Mouse (Mus musculus) MEL (cell line): ENCODE data around the gene Stat5a. TPM values are rescaled to one million over a fixed set of nuclear protein-coding genes. Genes with fewer than 3 reads are reported as not detected.

Experiments used
- DNase-seq: peaks from one replicate; pipeline ENCODE4 v3.0.0; 2011; ENCODE audit warnings: low read depth, low spot score
- H3K27ac ChIP-seq: 2 replicates; pipeline ENCODE4 v1.5.1; 2012; ENCODE audit warnings: low read depth, mild to moderate bottlenecking, control low read depth, low read length, moderate library complexity; ENCODE audit not compliant: control insufficient read depth
- H3K27me3 ChIP-seq, 2 experiments: fragments of 150-350 bp in 1 of 2; sonication (generic) in 1 of 2; 2 replicates each; pipeline ENCODE4 v1.6.1; 2012; ENCODE audit warnings: low read length in 2 of 2, mild to moderate bottlenecking in 2 of 2, improper control_type of control experiment in 1 of 2, moderate library complexity in 1 of 2; ENCODE audit not compliant: insufficient read depth in 2 of 2, control insufficient read depth in 1 of 2
- H3K36me3 ChIP-seq, 2 experiments: 2 replicates each; pipeline ENCODE4 v1.6.1; 2012 to 2014; ENCODE audit warnings: low read length in 2 of 2, improper control_type of control experiment in 1 of 2, inconsistent platforms in 1 of 2, mild to moderate bottlenecking in 1 of 2; ENCODE audit not compliant: insufficient read depth in 2 of 2, control insufficient read depth in 1 of 2
- H3K4me1 ChIP-seq, 2 experiments: fragments of 150-350 bp in 1 of 2; sonication (generic) in 1 of 2; 2 replicates each; pipeline ENCODE4 v1.6.1; 2012; ENCODE audit warnings: low read length in 2 of 2, improper control_type of control experiment in 1 of 2, mild to moderate bottlenecking in 1 of 2; ENCODE audit not compliant: insufficient read depth in 2 of 2, control insufficient read depth in 1 of 2
- H3K4me3 ChIP-seq, 2 experiments: fragments of 150-350 bp in 1 of 2; sonication (generic) in 1 of 2; 2 replicates each; pipeline ENCODE4 v1.5.1; 2012; ENCODE audit warnings: low read depth in 2 of 2, low read length in 2 of 2, mild to moderate bottlenecking in 2 of 2, moderate library complexity in 2 of 2, control low read depth in 1 of 2, improper control_type of control experiment in 1 of 2; ENCODE audit not compliant: control insufficient read depth in 1 of 2, insufficient read depth in 1 of 2
- H3K79me2 ChIP-seq: 2 replicates; pipeline ENCODE4 v1.6.1; 2012; ENCODE audit warnings: mild to moderate bottlenecking, low read length, moderate library complexity; ENCODE audit not compliant: control insufficient read depth, poor library complexity, insufficient read depth
- H3K9ac ChIP-seq: 2 replicates; pipeline ENCODE4 v1.6.1; 2012; ENCODE audit warnings: low read depth, mild to moderate bottlenecking, control low read depth, low read length, moderate library complexity; ENCODE audit not compliant: control insufficient read depth, poor library complexity, severe bottlenecking
- H3K9me3 ChIP-seq: fragments of 150-350 bp; sonication (generic); replicated peaks from 2 replicates; pipeline ENCODE4 v1.6.1; 2012; ENCODE audit warnings: mild to moderate bottlenecking, low read length, improper control_type of control experiment, moderate library complexity; ENCODE audit not compliant: insufficient read depth
- BHLHE40 ChIP-seq: IDR thresholded peaks from 2 replicates; pipeline ENCODE4 v1.6.1; 2012; ENCODE audit warnings: low read depth, mild to moderate bottlenecking, inconsistent platforms, low read length, improper control_type of control experiment, borderline replicate concordance
- CHD1 ChIP-seq: IDR thresholded peaks from 2 replicates; pipeline ENCODE4 v1.6.1; 2012; ENCODE audit warnings: low read depth, mild to moderate bottlenecking, inconsistent platforms, low read length, improper control_type of control experiment
- CHD2 ChIP-seq: IDR thresholded peaks from 2 replicates; pipeline ENCODE4 v1.6.1; 2011; ENCODE audit warnings: low read length, improper control_type of control experiment
- E2F4 ChIP-seq: IDR thresholded peaks from 2 replicates; pipeline ENCODE4 v1.6.1; 2011; ENCODE audit warnings: low read depth, low read length, improper control_type of control experiment, borderline replicate concordance
- ELF1 ChIP-seq: IDR thresholded peaks from 2 replicates; pipeline ENCODE4 v1.6.1; 2014; ENCODE audit warnings: low read depth, mild to moderate bottlenecking, inconsistent platforms, low read length, improper control_type of control experiment, moderate library complexity
- EP300 ChIP-seq, 2 experiments: IDR thresholded peaks; 2 replicates each; pipeline ENCODE4 v1.6.1; 2011; ENCODE audit warnings: improper control_type of control experiment in 2 of 2, low read length in 2 of 2, low read depth in 1 of 2, mild to moderate bottlenecking in 1 of 2
- ETS1 ChIP-seq: IDR thresholded peaks from 2 replicates; pipeline ENCODE4 v1.6.1; 2012; ENCODE audit warnings: low read depth, mild to moderate bottlenecking, inconsistent platforms, low read length, improper control_type of control experiment, moderate library complexity
- GABPA ChIP-seq: IDR thresholded peaks from 2 replicates; pipeline ENCODE4 v1.6.1; 2012; ENCODE audit warnings: low read depth, mild to moderate bottlenecking, inconsistent platforms, low read length, improper control_type of control experiment, moderate library complexity
- GATA1 ChIP-seq: IDR thresholded peaks from 2 replicates; pipeline ENCODE4 v1.6.1; 2011; ENCODE audit warnings: low read depth, low read length, improper control_type of control experiment
- HCFC1 ChIP-seq: IDR thresholded peaks from 2 replicates; pipeline ENCODE4 v1.6.1; 2012; ENCODE audit warnings: low read depth, mild to moderate bottlenecking, inconsistent platforms, low read length, improper control_type of control experiment, moderate library complexity
- MAFK ChIP-seq: IDR thresholded peaks from 2 replicates; pipeline ENCODE4 v1.6.1; 2011; ENCODE audit warnings: low read depth, mild to moderate bottlenecking, low read length, improper control_type of control experiment, borderline replicate concordance
- MAX ChIP-seq: IDR thresholded peaks from 2 replicates; pipeline ENCODE4 v1.6.1; 2011; ENCODE audit warnings: low read length, improper control_type of control experiment
- MYB ChIP-seq: IDR thresholded peaks from 2 replicates; pipeline ENCODE4 v1.6.1; 2011; ENCODE audit warnings: mild to moderate bottlenecking, low read depth, low read length, improper control_type of control experiment
- MYC ChIP-seq: IDR thresholded peaks from 2 replicates; pipeline ENCODE4 v1.6.1; 2011; ENCODE audit warnings: low read depth, mild to moderate bottlenecking, low read length, improper control_type of control experiment, moderate library complexity
- NELFE ChIP-seq: IDR thresholded peaks from 2 replicates; pipeline ENCODE4 v1.6.1; 2011; ENCODE audit warnings: low read depth, low read length, improper control_type of control experiment
- NRF1 ChIP-seq: IDR thresholded peaks from 2 replicates; pipeline ENCODE4 v1.6.1; 2014; ENCODE audit warnings: low read depth, mild to moderate bottlenecking, inconsistent platforms, low read length, improper control_type of control experiment, moderate library complexity; ENCODE audit not compliant: poor library complexity, insufficient read depth, severe bottlenecking
- POLR2A ChIP-seq, 2 experiments: IDR thresholded peaks; 2 replicates each; pipeline ENCODE4 v1.6.1; 2011 to 2012; ENCODE audit warnings: low read length in 2 of 2, mild to moderate bottlenecking in 2 of 2, control low read depth in 1 of 2, improper control_type of control experiment in 1 of 2, low read depth in 1 of 2, moderate library complexity in 1 of 2; ENCODE audit not compliant: control insufficient read depth in 1 of 2, insufficient read depth in 1 of 2, poor library complexity in 1 of 2
- POLR2AphosphoS2 ChIP-seq: IDR thresholded peaks from 2 replicates; pipeline ENCODE4 v1.6.1; 2011; ENCODE audit warnings: low read length, improper control_type of control experiment
- RAD21 ChIP-seq: IDR thresholded peaks from 2 replicates; pipeline ENCODE4 v1.6.1; 2011; ENCODE audit warnings: mild to moderate bottlenecking, low read depth, low read length, improper control_type of control experiment
- RCOR1 ChIP-seq: IDR thresholded peaks from 2 replicates; pipeline ENCODE4 v1.6.1; 2012; ENCODE audit warnings: low read depth, mild to moderate bottlenecking, inconsistent platforms, low read length, improper control_type of control experiment
- SIN3A ChIP-seq: IDR thresholded peaks from 2 replicates; pipeline ENCODE4 v1.6.1; 2012; ENCODE audit warnings: low read length, improper control_type of control experiment, inconsistent platforms
- SMC3 ChIP-seq: IDR thresholded peaks from 2 replicates; pipeline ENCODE4 v1.6.1; 2011; ENCODE audit warnings: low read depth, low read length, improper control_type of control experiment
- TAL1 ChIP-seq: IDR thresholded peaks from 2 replicates; pipeline ENCODE4 v1.6.1; 2012; ENCODE audit warnings: mild to moderate bottlenecking, inconsistent platforms, low read length, moderate library complexity, mixed read lengths
- TBP ChIP-seq: IDR thresholded peaks from 2 replicates; pipeline ENCODE4 v1.8.0; 2011; ENCODE audit warnings: low read depth, low read length, improper control_type of control experiment
- UBTF ChIP-seq: IDR thresholded peaks from 2 replicates; pipeline ENCODE4 v1.6.1; 2012; ENCODE audit warnings: low read depth, mild to moderate bottlenecking, inconsistent platforms, low read length, improper control_type of control experiment, moderate library complexity, borderline replicate concordance; ENCODE audit not compliant: insufficient read depth
- USF1 ChIP-seq: IDR thresholded peaks from 2 replicates; pipeline ENCODE4 v1.6.1; 2014; ENCODE audit warnings: low read depth, mild to moderate bottlenecking, inconsistent platforms, low read length, improper control_type of control experiment, moderate library complexity
- ZKSCAN1 ChIP-seq: IDR thresholded peaks from 2 replicates; pipeline ENCODE4 v1.6.1; 2012; ENCODE audit warnings: low read depth, mild to moderate bottlenecking, inconsistent platforms, low read length, improper control_type of control experiment, moderate library complexity
- ZMIZ1 ChIP-seq: IDR thresholded peaks from 2 replicates; pipeline ENCODE4 v1.6.1; 2012; ENCODE audit warnings: low read depth, mild to moderate bottlenecking, inconsistent platforms, low read length, improper control_type of control experiment, moderate library complexity
- ZNF384 ChIP-seq: IDR thresholded peaks from 2 replicates; pipeline ENCODE4 v1.6.1; 2012; ENCODE audit warnings: low read depth, mild to moderate bottlenecking, inconsistent platforms, low read length, improper control_type of control experiment
- polyA plus RNA-seq, 2 experiments: library from polyadenylated mRNA; stranded (reverse) in 1 of 2; unstranded in 1 of 2; fragments of >175 nt in 1 of 2; fragments of >200 nt in 1 of 2; gene quantifications; 2 replicates each; pipeline versions ENCODE4 v1.2.1 to v1.2.4; 2012; ENCODE audit warnings: low replicate concordance in 2 of 2, low read depth in 1 of 2; ENCODE audit not compliant: insufficient read length in 2 of 2, insufficient read depth in 1 of 2, missing spikeins in 1 of 2
- total RNA-seq: library from RNA; depleted of rRNA; stranded (reverse); fragments of 300-350 nt; gene quantifications from 2 replicates; pipeline ENCODE4 v1.2.3, GENCODE M21; 2012

Stat5a gene
- total and polyA plus RNA-seq, 3 experiments = 54.2 to 86.8 TPM; not detected in 1

GRCm38 (mm10) chr11:100930611-100931010 is 71.5 kb downstream of the Stat5a start:
- Histone ChIP-seq H3K27ac (0 out of 2 replicates have a peak overlapping the region, but pooled peaks have one; percentile 16), H3K79me2 (peaks cover 11% of the 10 kb centered on the region), H3K4me1 (peaks cover 17 to 36% of the 10 kb centered on the region in 2 experiments), H3K9me3 (no peaks in the 10 kb centered on the region), H3K9ac (peak overlapping the region; percentile 17; the same call in 1 of the 2 replicates), H3K27me3 (no peaks in the 10 kb centered on the region), H3K36me3 (peaks cover 0 to 51% of the 10 kb centered on the region in 2 experiments; a peak in 2 of 4 replicates), H3K4me3 (no peak overlapping the region; a peak in 1 of 4 replicates)
- TF ChIP-seq RAD21 (no peak), GATA1 (no peak), POLR2A (IDR thresholded peaks at IDR 0.05; ENCODE audit: control insufficient read depth in 1 of 2, insufficient read depth in 1 of 2, low read depth in 1 of 2, low read length in 2 of 2, poor library complexity in 1 of 2) (no peak), USF1 (no peak), MAX (no peak), NRF1 (no peak), GABPA (no peak), ETS1 (no peak), EP300 (IDR thresholded peaks at IDR 0.05; ENCODE audit: low read depth in 1 of 2, low read length in 2 of 2) (no peak), NELFE (no peak), ZMIZ1 (no peak), MAFK (no peak), BHLHE40 (no peak), SMC3 (no peak), HCFC1 (no peak), CHD2 (no peak)
- no peak for DNase-seq

GRCm38 (mm10) chr11:100931254-100931921 is 72.2 kb downstream of the Stat5a start:
- Histone ChIP-seq H3K4me1 (peaks cover 22 to 43% of the 10 kb centered on the region in 2 experiments), H3K27ac (peak overlapping the region; percentile 41), H3K27me3 (no peaks in the 10 kb centered on the region), H3K4me3 (peak overlapping the region; percentile 69 to 94), H3K9me3 (no peaks in the 10 kb centered on the region), H3K9ac (peak overlapping the region; percentile 63), H3K36me3 (peaks cover 0 to 59% of the 10 kb centered on the region in 2 experiments; a peak in 2 of 4 replicates), H3K79me2 (peaks cover 13% of the 10 kb centered on the region)
- DNase-seq = peak; percentile 84
- peak; percentile 81 for TF ChIP-seq MAX
- TF ChIP-seq CHD2 = peak; percentile 73
- peak; percentile 54 for TF ChIP-seq TBP
- no peak for TF ChIP-seq MYB
- no peak for TF ChIP-seq POLR2AphosphoS2
- TF ChIP-seq SMC3 = no peak
- no peak for TF ChIP-seq TAL1
- TF ChIP-seq BHLHE40 = 0 out of 2 replicates have a peak, but pooled peaks have one; percentile 30
- no peak for TF ChIP-seq ZNF384
- TF ChIP-seq ETS1 = peak; percentile 97
- no peak for TF ChIP-seq RAD21
- TF ChIP-seq E2F4 = no peak
- no peak for TF ChIP-seq ZMIZ1
- peak; percentile 83 for TF ChIP-seq ELF1
- no peak for TF ChIP-seq UBTF
- no peak for TF ChIP-seq ZKSCAN1
- no peak for TF ChIP-seq USF1
- TF ChIP-seq MYC = peak; percentile 74
- TF ChIP-seq MAFK = no peak
- TF ChIP-seq GATA1 = no peak; the same call in 1 of the 2 replicates
- TF ChIP-seq GABPA = no peak
- peak; percentile 94 for TF ChIP-seq SIN3A
- TF ChIP-seq NRF1 = no peak
- TF ChIP-seq RCOR1 = peak; percentile 32; the same call in 1 of the 2 replicates
- TF ChIP-seq CHD1 = no peak
